Mouse (Mus musculus): ENCODE results near the gene Ckap2l.

Gene Ckap2l

DNA sequence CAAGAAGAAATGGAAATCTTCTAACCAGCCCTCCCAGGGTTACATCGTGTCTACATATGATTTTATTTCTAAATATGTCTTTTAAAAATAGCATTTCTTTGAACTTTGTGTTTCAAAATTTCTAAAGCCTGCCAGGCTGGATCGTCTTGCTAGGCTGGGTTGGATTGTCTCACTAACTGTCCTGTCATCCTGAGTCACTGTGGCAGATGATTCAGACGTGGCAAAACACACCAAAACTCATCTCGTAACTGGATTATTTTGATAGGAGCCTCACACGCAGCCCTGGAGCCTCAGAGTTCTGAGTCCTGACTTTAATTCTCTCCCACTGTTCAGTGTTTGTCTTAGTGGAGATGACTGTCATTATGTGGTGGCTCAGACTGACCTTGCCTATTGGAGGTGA, 33.9 kb downstream of the Ckap2l start:
- no peak for DNase-seq (ENCODE audit: low spot score in 2 of 2)

DNA sequence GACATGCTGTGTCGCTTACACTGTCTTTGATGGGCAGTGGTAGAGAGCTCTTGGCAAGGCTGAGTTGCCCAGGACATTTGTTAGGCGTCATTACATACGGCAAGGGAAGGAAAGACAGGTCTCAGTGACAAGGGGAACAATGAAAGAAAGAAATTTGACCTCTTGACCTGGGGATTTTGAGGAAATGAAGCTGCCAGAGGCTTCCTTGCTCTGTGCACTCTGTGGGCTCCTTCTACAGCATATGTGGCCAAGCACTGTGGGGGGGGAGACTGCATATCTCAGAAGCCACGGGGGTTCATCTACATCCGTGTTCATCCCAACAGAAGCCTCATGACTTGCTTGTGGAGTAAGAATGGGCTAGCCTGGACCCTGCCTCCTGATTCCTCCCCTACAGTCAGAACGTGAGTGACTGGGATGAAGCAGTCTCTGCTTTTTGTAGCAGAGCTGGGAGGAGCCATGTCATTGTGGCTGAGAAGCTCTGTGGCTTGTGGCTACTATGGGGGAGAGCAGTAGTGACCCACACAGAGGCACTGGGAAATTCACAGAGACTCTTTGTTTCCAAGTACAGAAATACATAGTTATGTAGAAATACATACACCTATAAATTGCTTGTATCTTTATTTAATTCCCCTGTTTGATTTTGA, 35.7 kb downstream of the Ckap2l start:
- DNase-seq (ENCODE audit: low spot score in 2 of 2) = no peak

DNA sequence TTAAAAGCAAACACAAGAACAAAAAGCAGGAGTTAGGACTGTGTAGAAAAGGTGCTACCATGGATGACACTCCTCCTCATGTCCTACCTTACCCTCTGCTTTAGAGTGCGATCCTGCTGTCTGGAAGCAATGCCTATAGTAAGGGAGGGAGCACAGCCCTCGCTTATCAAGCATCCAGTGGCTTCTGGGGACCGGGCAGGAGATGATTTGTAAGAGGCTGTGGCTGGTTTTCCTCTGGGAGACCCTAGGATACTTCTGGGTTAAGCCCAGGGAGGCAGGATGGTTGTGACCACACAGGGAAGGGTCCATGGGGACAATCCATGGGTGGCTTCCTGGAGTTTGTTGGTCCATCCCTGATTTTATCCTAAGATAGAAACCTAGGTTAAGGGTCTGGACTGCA, 36.4 kb downstream of the Ckap2l start:
- no peak for DNase-seq (ENCODE audit: low spot score in 2 of 2)

- peak; percentile 25 to 82 for DNase-seq (ENCODE audit: low spot score in 2 of 2)
Observed at GRCm38 (mm10) chr2:129258475-129259211, 38.4 kb downstream of the Ckap2l start.

- DNase-seq (ENCODE audit: low spot score in 2 of 2) = no peak
Observed at GRCm38 (mm10) chr2:129258056-129258455, 39.0 kb downstream of the Ckap2l start.

GRCm38 (mm10) chr2:129256006-129256405, 41.0 kb downstream of the Ckap2l start:
- no peak for DNase-seq (ENCODE audit: low spot score in 2 of 2)

- DNase-seq (ENCODE audit: low spot score in 2 of 2) = no peak
Observed at GRCm38 (mm10) chr2:129254076-129254475, 42.9 kb downstream of the Ckap2l start.

DNA sequence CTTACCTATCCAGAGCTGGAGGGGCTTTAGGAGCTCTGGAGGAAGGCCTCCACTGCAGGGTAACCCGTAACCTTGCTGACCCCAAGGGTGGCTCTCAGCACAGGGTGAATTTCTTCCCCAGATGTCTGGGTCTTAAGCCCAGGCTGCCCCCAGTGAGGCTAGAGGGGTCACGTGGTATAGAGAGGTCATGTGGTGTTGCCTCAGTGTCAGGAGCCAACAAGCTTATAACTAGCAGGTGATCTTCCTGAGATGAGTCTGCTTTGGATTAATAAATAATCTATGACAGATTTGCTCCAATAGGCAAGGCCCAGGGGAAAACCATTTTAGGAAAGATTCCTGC, 43.4 kb downstream of the Ckap2l start:
- no peak for DNase-seq (ENCODE audit: low spot score in 2 of 2)

GRCm38 (mm10) chr2:129252836-129253630, 44.0 kb downstream of the Ckap2l start:
- DNase-seq (ENCODE audit: low spot score in 2 of 2) = no peak

DNA sequence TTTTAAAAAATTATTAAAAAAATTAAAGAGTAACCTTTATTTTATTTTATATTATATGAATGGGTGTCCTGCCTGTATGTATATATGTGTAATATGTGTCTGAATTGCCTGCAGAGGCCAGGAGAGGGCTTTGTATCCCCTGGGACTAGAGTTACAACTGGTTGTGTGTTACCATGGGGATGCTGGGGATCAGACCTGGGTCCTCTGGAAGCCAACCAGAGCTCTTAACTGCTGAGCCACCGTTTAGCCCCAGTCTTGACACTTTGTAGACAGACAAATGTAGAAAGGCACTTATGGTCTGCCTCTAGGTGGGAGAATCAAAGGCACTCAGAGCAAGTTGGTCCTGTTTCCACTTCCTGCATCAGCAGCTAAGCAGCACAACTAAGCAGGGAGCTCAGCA, 47.7 kb downstream of the Ckap2l start:
- no peak for DNase-seq (ENCODE audit: low spot score in 2 of 2)

- no peak for DNase-seq (ENCODE audit: low spot score in 2 of 2)
Observed at GRCm38 (mm10) chr2:129247707-129248121, 49.3 kb downstream of the Ckap2l start.

DNA sequence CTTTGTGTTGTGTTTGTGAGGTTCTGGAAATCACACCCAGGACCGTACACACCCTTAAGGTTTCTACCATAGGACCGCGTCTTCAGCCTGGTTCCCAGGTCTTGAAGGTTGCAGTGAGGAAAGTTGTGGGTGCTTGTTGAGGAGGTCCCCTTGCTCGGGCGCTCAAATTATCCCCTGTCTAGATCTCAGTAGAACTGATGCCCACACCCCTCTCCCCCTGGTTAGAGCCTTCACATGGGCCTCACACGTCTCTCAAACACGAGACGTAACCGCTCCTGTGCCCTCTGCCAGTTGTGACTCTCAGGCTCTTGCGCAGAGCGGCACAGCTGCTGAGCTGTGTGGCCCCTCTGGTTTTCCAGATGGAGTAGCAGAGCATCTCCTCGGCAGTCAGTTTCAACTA, 50.1 kb downstream of the Ckap2l start:
- DNase-seq (ENCODE audit: low spot score in 2 of 2) = no peak

GRCm38 (mm10) chr2:129246436-129246835, 50.6 kb downstream of the Ckap2l start:
- no peak for DNase-seq (ENCODE audit: low spot score in 2 of 2)

- DNase-seq (ENCODE audit: low spot score in 2 of 2) = no peak
Observed at GRCm38 (mm10) chr2:129245618-129246017, 51.4 kb downstream of the Ckap2l start.

DNA sequence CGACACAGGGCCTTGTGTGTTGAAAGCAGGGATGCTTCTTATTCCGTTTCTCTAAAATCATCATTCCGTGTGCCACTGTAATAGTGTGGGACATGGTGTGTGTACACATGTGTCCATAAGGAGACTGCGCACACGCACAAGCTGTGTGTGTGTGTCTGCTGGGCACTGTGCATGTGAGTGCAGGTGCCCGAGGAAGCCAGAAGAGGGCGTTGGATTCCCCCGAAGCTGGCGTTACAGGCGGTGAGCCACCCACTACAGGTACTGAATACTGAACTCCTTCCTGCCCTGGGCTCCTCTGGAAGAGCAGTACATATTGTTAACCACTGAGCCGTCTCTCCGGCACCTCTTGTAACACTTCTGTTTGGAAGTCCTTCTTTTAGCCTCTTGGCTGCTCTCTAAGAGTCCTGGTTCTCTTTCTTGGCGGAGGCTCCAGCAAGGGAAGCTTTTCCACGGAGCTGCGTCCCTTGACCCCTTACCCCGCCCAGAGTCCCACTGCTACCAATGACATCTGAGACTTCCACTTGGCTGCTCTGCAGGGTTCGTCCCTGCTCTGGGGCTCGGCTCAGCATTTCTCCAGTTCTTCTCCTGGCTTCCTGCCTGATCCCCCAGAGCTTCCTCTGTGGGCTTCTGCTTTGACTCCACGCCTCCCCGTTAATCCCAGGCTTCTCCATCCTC, 52.4 kb downstream of the Ckap2l start:
- DNase-seq (ENCODE audit: low spot score in 2 of 2) = no peak

- peak in 1 of 2 experiments; percentile 23 for DNase-seq (ENCODE audit: low spot score in 2 of 2)
Observed at GRCm38 (mm10) chr2:129243786-129244185, 53.2 kb downstream of the Ckap2l start.

DNA sequence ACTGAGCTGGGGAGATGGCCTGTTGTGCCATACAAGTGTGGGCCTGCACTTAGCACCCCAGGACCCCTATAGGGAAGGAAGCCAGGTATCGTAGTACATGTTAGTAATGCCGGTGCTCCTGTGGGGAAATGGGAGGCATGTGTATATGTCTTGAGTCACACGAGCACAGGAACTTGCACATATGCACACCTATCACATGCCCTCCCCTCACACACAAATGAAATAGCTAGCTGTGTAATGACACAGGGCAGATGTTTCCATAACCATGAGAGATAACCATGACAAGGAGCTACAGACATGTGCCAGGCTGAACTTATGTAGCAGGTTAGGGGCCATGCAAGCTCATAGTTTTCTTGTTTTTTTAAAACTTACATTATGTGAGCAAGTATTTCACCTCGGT, 54.0 kb downstream of the Ckap2l start:
- no peak for DNase-seq (ENCODE audit: low spot score in 2 of 2)

GRCm38 (mm10) chr2:129241845-129242833, 54.9 kb downstream of the Ckap2l start:
- no peak for DNase-seq (ENCODE audit: low spot score in 2 of 2)

GRCm38 (mm10) chr2:129240726-129241432, 56.1 kb downstream of the Ckap2l start:
- peak in 1 of 2 experiments; percentile 63 for DNase-seq (ENCODE audit: low spot score in 2 of 2)

GRCm38 (mm10) chr2:129236526-129236925, 60.5 kb downstream of the Ckap2l start:
- DNase-seq (ENCODE audit: low spot score in 2 of 2) = no peak

Data from left cerebral cortex, adult 9 months (tissue).